Mouse (Mus musculus) forebrain, embryonic 14.5 days (tissue): ENCODE results near the gene Gm13275. TPM values are rescaled to one million over a fixed set of nuclear protein-coding genes. Genes with fewer than 3 reads are reported as not detected.
"Not testable (repeated sequence)": the region's sequence is repeated elsewhere in the genome, so short reads cannot be mapped to it uniquely, and the experiment has no call there.

Experiments used
- ATAC-seq: fragments of 200-750 bp; cut with Nextera tagmentation; 2 replicates; pipeline ENCODE4 v1.8.0; 2017; ENCODE audit warnings: mild to moderate bottlenecking, moderate library complexity
- DNase-seq: peaks from one replicate; pipeline ENCODE4 v3.0.0-alpha.2; 2015; ENCODE audit warnings: low spot score
- H3K27ac ChIP-seq: fragments of 300-500 bp; sonication (generic); 2 replicates; pipeline ENCODE4 v1.5.1; 2014; ENCODE audit warnings: low read depth, mild to moderate bottlenecking, control low read depth, low read length, moderate library complexity
- H3K27me3 ChIP-seq: fragments of 300-500 bp; sonication (generic); replicated peaks from 2 replicates; pipeline ENCODE4 v1.6.1; 2014; ENCODE audit warnings: low read length, control low read depth, mixed read lengths; ENCODE audit not compliant: control insufficient read depth, insufficient read depth
- H3K36me3 ChIP-seq: fragments of 300-500 bp; sonication (generic); 2 replicates; pipeline ENCODE4 v1.6.1; 2014; ENCODE audit warnings: low read length, control low read depth; ENCODE audit not compliant: control insufficient read depth, insufficient read depth
- H3K4me1 ChIP-seq: fragments of 300-500 bp; sonication (generic); 2 replicates; pipeline ENCODE4 v1.6.1; 2014; ENCODE audit warnings: antibody characterized with exemption, low read length, control low read depth; ENCODE audit not compliant: control insufficient read depth, insufficient read depth
- H3K4me2 ChIP-seq: fragments of 300-500 bp; sonication (generic); 2 replicates; pipeline ENCODE4 v1.6.1; 2014; ENCODE audit warnings: mild to moderate bottlenecking, control low read depth, low read length
- H3K4me3 ChIP-seq: fragments of 300-500 bp; sonication (generic); 2 replicates; pipeline ENCODE4 v1.5.1; 2014; ENCODE audit warnings: low read depth, low read length, control low read depth
- H3K9ac ChIP-seq: fragments of 300-500 bp; sonication (generic); 2 replicates; pipeline ENCODE4 v1.6.1; 2014; ENCODE audit warnings: mild to moderate bottlenecking, low read length, control low read depth, moderate library complexity
- H3K9me3 ChIP-seq: fragments of 300-500 bp; sonication (generic); replicated peaks from 2 replicates; pipeline ENCODE4 v1.6.1; 2016; ENCODE audit warnings: low read length, control low read depth, mixed read lengths; ENCODE audit not compliant: control insufficient read depth
- WGBS: fragments of 180-500 bp; shearing (Covaris S2); extraction: QIAGEN DNeasy Blood & Tissue Kit; methylation state at CpG from one replicate; pipeline ENCODE4 v1.1.7; 2014; 5-methylcytosine and 5-hydroxymethylcytosine counted together
- polyA plus RNA-seq: library from polyadenylated mRNA; unstranded; fragments of >200 nt; fragmentation: Nextera tagmentation; extraction: Ambion mirVana; gene quantifications from 2 replicates; pipeline ENCODE4 v1.2.1, GENCODE M21; 2014

Gene Gm13275
- not detected in 2 replicates for polyA plus RNA-seq

- not testable (repeated sequence) for H3K27me3 ChIP-seq, ATAC-seq, H3K9ac ChIP-seq, DNase-seq, H3K4me3 ChIP-seq, H3K36me3 ChIP-seq, H3K27ac ChIP-seq, H3K4me1 ChIP-seq, H3K4me2 ChIP-seq, H3K9me3 ChIP-seq
- WGBS, result 0% methylated on average over 6 of the region's 52 CpGs
Observed at GRCm38 (mm10) chr4:88793936-88794675, at the start of gene Gm13275. Gene Gm13275 (plus strand): TSS chr4:88794487.

- Histone ChIP-seq H3K4me1 (no peaks in the 10 kb centered on the region), H3K4me2 (no peak overlapping the region), H3K9ac (no peak overlapping the region), H3K4me3 (no peak overlapping the region), H3K27ac (no peak overlapping the region), H3K36me3 (no peaks in the 10 kb centered on the region), H3K9me3 (no peaks in the 10 kb centered on the region), H3K27me3 (no peaks in the 10 kb centered on the region)
- DNase-seq (no peak), ATAC-seq (no peak)
- 77% methylated on average over 6 of the region's 6 CpGs for WGBS
Observed at GRCm38 (mm10) chr4:88749926-88750325, 44.4 kb upstream of the Gm13275 start.

DNA sequence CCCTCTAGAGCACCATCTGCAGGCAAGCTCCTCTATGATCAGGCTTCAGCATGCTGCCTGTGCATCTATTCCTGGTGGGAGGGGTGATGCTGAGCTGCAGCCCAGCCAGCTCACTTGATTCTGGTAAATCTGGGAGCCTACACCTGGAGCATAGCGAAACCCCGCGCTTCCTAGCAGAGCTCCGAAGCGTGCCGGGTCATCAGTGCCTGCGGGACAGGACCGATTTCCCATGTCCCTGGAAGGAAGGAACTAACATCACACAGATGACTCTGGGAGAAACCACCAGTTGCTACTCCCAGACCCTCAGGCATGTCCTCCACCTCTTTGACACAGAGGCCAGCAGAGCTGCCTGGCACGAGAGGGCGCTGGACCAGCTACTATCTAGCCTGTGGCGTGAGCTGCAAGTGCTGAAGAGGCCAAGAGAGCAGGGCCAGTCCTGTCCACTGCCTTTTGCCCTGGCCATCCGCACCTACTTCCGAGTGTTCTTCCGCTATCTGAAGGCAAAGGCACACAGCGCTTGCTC is 39.4 kb upstream of the Gm13275 start, which contains the start of gene Gm13271:
TSS of gene Gm13271 (plus strand) at position 51 of the 523 bp plus-strand sequence.
- not testable (repeated sequence) for H3K36me3 ChIP-seq, H3K27ac ChIP-seq, H3K4me3 ChIP-seq, H3K27me3 ChIP-seq, ATAC-seq, H3K4me2 ChIP-seq, H3K9ac ChIP-seq, H3K9me3 ChIP-seq, H3K4me1 ChIP-seq, DNase-seq
- WGBS, result 87% methylated on average over 14 of the region's 15 CpGs

GRCm38 (mm10) chr4:88756581-88757513 is 37.4 kb upstream of the Gm13275 start:
- not testable (repeated sequence) for H3K27me3 ChIP-seq, H3K4me1 ChIP-seq, DNase-seq, H3K9me3 ChIP-seq, ATAC-seq, H3K36me3 ChIP-seq
- Histone ChIP-seq H3K9ac (peak overlapping the region; percentile 58), H3K4me2 (peak overlapping the region; percentile 68), H3K27ac (peak overlapping the region; percentile 44; the same call in 1 of the 2 replicates), H3K4me3 (peak overlapping the region; percentile 37)
- WGBS, result 13% methylated on average over 28 of the region's 31 CpGs

- under 1% methylated on average over 16 of the region's 21 CpGs for WGBS
- peak overlapping the region; percentile 44; the same call in 1 of the 2 replicates for H3K27ac ChIP-seq
- peak overlapping the region; percentile 68 for H3K4me2 ChIP-seq
- not testable (repeated sequence) for H3K4me1 ChIP-seq, H3K9me3 ChIP-seq, H3K36me3 ChIP-seq, H3K27me3 ChIP-seq
- H3K9ac ChIP-seq, result peak overlapping the region; percentile 58
- ATAC-seq, result peak; percentile 100
- DNase-seq, result peak; percentile 94
- peak overlapping the region; percentile 37 for H3K4me3 ChIP-seq
Observed at GRCm38 (mm10) chr4:88757628-88758031, 36.7 kb upstream of the Gm13275 start.

GRCm38 (mm10) chr4:88758751-88759150 is 35.5 kb upstream of the Gm13275 start:
- not testable (repeated sequence) for H3K4me2 ChIP-seq, H3K4me3 ChIP-seq, H3K9me3 ChIP-seq, H3K27me3 ChIP-seq, H3K36me3 ChIP-seq, H3K4me1 ChIP-seq, H3K9ac ChIP-seq, DNase-seq, H3K27ac ChIP-seq, ATAC-seq
- WGBS, result 85% methylated on average over 9 of the region's 9 CpGs

- H3K36me3 ChIP-seq, DNase-seq, H3K4me1 ChIP-seq, H3K9me3 ChIP-seq, H3K9ac ChIP-seq, H3K27me3 ChIP-seq, ATAC-seq, H3K27ac ChIP-seq: not testable (repeated sequence)
- WGBS, result 37% methylated on average over 7 of the region's 14 CpGs
- Histone ChIP-seq H3K4me3 (peak within 1 kb of the TSS; percentile 29), H3K4me2 (peak within 1 kb of the TSS; percentile 52)
Observed at GRCm38 (mm10) chr4:88759610-88760268, 34.5 kb upstream of the Gm13275 start, which contains the start of gene Gm13283. Gene Gm13283 (plus strand): TSS chr4:88760119.

DNA sequence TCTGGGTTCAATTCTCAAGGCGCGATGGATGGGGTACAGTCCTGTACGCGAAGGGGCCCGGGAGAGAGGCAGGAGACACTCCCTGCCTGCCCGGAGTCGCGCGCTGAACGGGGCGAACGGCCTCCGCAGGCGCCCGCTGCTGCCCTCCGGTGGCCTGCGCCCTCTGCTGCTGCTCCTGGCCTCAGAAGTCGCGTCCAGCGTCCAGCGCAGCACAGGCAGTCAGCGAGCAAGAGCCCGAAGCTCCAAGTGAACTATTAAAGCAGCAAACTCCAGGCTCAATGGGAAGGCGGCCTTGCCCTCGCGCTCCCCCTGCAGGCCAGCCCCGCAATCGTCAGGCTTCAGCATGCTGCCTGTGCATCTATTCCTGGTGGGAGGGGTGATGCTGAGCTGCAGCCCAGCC is 33.9 kb upstream of the Gm13275 start:
- peak overlapping the region; percentile 52 for H3K4me2 ChIP-seq
- not testable (repeated sequence) for H3K4me1 ChIP-seq, H3K9ac ChIP-seq, H3K27me3 ChIP-seq, H3K36me3 ChIP-seq, H3K9me3 ChIP-seq, H3K27ac ChIP-seq, ATAC-seq
- H3K4me3 ChIP-seq, result peak overlapping the region; percentile 29
- peak; percentile 73 for DNase-seq
- under 1% methylated on average over 23 of the region's 28 CpGs for WGBS
